Comparison of ENCODE assay signal across 19 mouse cellular contexts in genomic region chr4:99503221-99503744, GRCm38 (mm10).
DNase-seq lines count a peak whose midpoint lies in the region; ATAC-seq and TF ChIP-seq lines count a peak whose summit lies in the region.
"Had no signal": no experiment of that assay in that cellular context is flagged by ENCODE, and none has a peak within 500 bp of the region (broad histone marks: within the 10 kb centered on the region; RNA-seq: fewer than 3 reads in every experiment).

No protein-coding gene starts in this region.

- no peak overlapping the region for H3K27ac ChIP-seq in kidney, embryonic 14.5 days (ENCODE audit: low read depth, low read length)
- H3K27ac ChIP-seq in hindbrain, postnatal 0 days = no peak overlapping the region
- H3K27ac ChIP-seq: embryonic facial prominence, embryonic 15.5 days; stomach, embryonic 15.5 days had no signal

- TF ChIP-seq CTCF in hindbrain, postnatal 0 days (IDR thresholded peaks at IDR 0.05; ENCODE audit: low read depth) = no peak

- H3K9ac ChIP-seq in kidney, embryonic 14.5 days (ENCODE audit: low read depth, low read length) = no peak overlapping the region
- no peak overlapping the region for H3K9ac ChIP-seq in hindbrain, postnatal 0 days (replicated peaks; ENCODE audit: low read length)
- H3K9ac ChIP-seq: embryonic facial prominence, embryonic 15.5 days; stomach, embryonic 15.5 days had no signal

- 66% methylated on average over 10 of the region's 10 CpGs for WGBS in kidney, embryonic 14.5 days
- 33% methylated on average over 10 of the region's 10 CpGs for whole genome bisulfite sequencing in hindbrain, postnatal 0 days

- DNase-seq in kidney, adult 11 months = peak; percentile 7
- DNase-seq in embryo, embryonic 10 days (ENCODE audit: low spot score) = peak; percentile 60
- DNase-seq in hindbrain, postnatal 0 days (ENCODE audit: low spot score) = no peak
- peak; percentile 41 for DNase-seq in retina, embryonic 14.5 days (ENCODE audit: low spot score)
- DNase-seq in adrenal gland, adult (ENCODE audit: inconsistent age in 2 of 2, low spot score in 1 of 2) = no peak
- DNase-seq: B cell, adult 2 months; gastrocnemius, postnatal 10 days; heart, adult 18-20 months; heart, postnatal 36 days; lung, adult 18-20 months; lung, postnatal 14 days; thymus, adult 18-20 months; thymus, postnatal 4 days had no signal

- no peaks in the 10 kb centered on the region for H3K4me1 ChIP-seq in kidney, embryonic 14.5 days (ENCODE audit: control insufficient read depth, insufficient read depth, low read length)
- H3K4me1 ChIP-seq in hindbrain, postnatal 0 days (ENCODE audit: insufficient read depth, low read length) = peaks cover 4% of the 10 kb centered on the region; the same call in 1 of the 2 replicates
- H3K4me1 ChIP-seq: embryonic facial prominence, embryonic 15.5 days; stomach, embryonic 15.5 days had no signal

- no peaks in the 10 kb centered on the region for H3K27me3 ChIP-seq in kidney, embryonic 14.5 days (ENCODE audit: control insufficient read depth, insufficient read depth, low read length)
- peaks cover 26% of the 10 kb centered on the region for H3K27me3 ChIP-seq in hindbrain, postnatal 0 days (ENCODE audit: insufficient read depth, low read length)
- H3K27me3 ChIP-seq: embryonic facial prominence, embryonic 15.5 days; stomach, embryonic 15.5 days had no signal

- H3K36me3 ChIP-seq in kidney, embryonic 14.5 days (ENCODE audit: control insufficient read depth, insufficient read depth, low read length) = no peaks in the 10 kb centered on the region
- no peaks in the 10 kb centered on the region for H3K36me3 ChIP-seq in hindbrain, postnatal 0 days (ENCODE audit: insufficient read depth, low read length)
- H3K36me3 ChIP-seq: embryonic facial prominence, embryonic 15.5 days; stomach, embryonic 15.5 days had no signal

- H3K4me3 ChIP-seq in kidney, embryonic 14.5 days (ENCODE audit: low read length) = no peak overlapping the region
- no peak overlapping the region for H3K4me3 ChIP-seq in hindbrain, postnatal 0 days (ENCODE audit: low read length)
- H3K4me3 ChIP-seq: embryonic facial prominence, embryonic 15.5 days; stomach, embryonic 15.5 days had no signal

- H3K9me3 ChIP-seq in kidney, embryonic 14.5 days (ENCODE audit: control insufficient read depth, low read length) = no peaks in the 10 kb centered on the region
- H3K9me3 ChIP-seq in hindbrain, postnatal 0 days (ENCODE audit: low read length) = no peaks in the 10 kb centered on the region
- H3K9me3 ChIP-seq: embryonic facial prominence, embryonic 15.5 days; stomach, embryonic 15.5 days had no signal

- ATAC-seq in kidney, embryonic 14.5 days (ENCODE audit: low FRiP score, low TSS enrichment) = no peak
- no peak for ATAC-seq in hindbrain, postnatal 0 days
- ATAC-seq in inflammation-experienced regulatory T-cells, adult 6 months = no peak
- ATAC-seq: forebrain, embryonic 16.5 days had no signal

- H3K4me2 ChIP-seq in kidney, embryonic 14.5 days (replicated peaks; ENCODE audit: low read depth, low read length) = no peak overlapping the region
- H3K4me2 ChIP-seq in hindbrain, postnatal 0 days (ENCODE audit: low read depth, low read length) = 0 out of 2 replicates have a peak overlapping the region, but pooled peaks have one; percentile 16
- H3K4me2 ChIP-seq: embryonic facial prominence, embryonic 15.5 days; liver, embryonic 11.5 days; stomach, embryonic 15.5 days had no signal

Comparison
In these comparisons a context has a peak if more than half of its experiments do, and no peak if none do; other contexts are left out.
1. DNase-seq: peak in kidney, adult 11 months (single experiment), embryo, embryonic 10 days (single experiment) and retina, embryonic 14.5 days (single experiment); none in hindbrain, postnatal 0 days (single experiment) and adrenal gland, adult (0 of 2).